Mouse (Mus musculus) forelimb bud, embryonic 11.5 days (tissue): ENCODE results near the gene Ank2.
A peak's percentile ranks its signal among the peaks of the same experiment; 100 is the strongest.
"Not testable (repeated sequence)": the region's sequence is repeated elsewhere in the genome, so short reads cannot be mapped to it uniquely, and the experiment has no call there.

ENCODE experiments used
- DNase-seq: peaks from one replicate; pipeline ENCODE4 v3.0.0-alpha.2; 2012; ENCODE audit warnings: low read depth, low spot score

Ank2 gene

DNA sequence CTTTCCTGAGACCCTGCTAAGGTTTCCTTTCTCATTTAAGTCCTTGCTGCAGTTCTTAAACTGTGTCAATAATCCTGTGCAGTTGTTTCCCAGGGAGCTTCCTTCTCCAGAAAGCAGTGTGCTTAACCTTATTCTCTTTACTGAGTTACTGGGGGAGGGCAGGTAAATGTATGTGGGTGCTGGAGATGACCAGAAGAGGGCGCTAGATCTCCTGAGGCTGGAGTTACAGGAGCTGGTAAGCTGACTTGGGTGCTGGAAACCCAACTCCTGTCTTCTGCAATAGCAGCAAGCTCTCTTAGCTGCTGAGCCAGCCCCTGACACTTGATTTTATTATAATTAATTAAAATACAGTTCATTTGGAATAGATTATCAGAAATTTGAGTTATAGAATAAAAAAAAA, 84.7 kb downstream of the Ank2 start:
- peak; percentile 23 for DNase-seq

DNA sequence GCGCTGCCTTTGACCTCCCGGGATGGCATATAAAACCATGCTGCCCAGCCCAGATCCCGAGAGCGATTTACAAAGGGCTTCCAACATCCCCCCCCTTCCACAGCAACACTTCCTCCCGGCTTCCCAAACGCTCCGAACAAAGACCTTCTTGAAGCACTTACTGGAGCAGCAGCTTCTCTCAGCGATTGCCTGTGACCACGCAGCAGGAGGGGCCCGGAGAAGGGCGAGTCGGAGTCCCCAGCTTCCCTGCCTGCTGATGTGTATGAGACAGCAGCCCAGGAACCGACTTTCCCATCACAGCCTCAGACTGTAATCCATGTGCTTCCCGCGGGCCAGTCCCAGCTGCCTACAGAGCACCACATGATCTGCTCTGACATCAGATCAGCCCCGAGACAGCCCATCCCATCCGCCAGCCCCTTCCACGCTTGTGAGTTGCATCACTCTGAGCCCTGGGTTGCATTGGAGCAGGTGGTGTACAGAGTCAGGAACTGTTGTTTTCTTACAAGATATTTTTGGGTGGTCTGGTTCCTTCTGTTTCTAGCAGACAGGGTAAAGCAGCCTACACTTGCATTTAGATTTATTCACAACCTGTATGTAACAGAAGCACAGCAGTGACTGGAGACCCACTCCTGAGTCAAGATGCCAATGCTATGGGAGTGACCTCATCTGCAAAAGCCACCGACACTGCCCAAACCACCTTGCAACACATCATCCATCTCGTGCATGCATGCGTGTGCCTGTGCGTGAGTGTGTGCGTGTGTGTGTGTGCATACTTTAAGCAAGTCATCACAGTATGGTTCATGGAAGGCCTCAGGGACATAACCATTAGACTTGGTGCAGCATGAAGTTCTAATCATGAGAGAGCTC, 90.2 kb downstream of the Ank2 start:
- peak; percentile 69 for DNase-seq

DNA sequence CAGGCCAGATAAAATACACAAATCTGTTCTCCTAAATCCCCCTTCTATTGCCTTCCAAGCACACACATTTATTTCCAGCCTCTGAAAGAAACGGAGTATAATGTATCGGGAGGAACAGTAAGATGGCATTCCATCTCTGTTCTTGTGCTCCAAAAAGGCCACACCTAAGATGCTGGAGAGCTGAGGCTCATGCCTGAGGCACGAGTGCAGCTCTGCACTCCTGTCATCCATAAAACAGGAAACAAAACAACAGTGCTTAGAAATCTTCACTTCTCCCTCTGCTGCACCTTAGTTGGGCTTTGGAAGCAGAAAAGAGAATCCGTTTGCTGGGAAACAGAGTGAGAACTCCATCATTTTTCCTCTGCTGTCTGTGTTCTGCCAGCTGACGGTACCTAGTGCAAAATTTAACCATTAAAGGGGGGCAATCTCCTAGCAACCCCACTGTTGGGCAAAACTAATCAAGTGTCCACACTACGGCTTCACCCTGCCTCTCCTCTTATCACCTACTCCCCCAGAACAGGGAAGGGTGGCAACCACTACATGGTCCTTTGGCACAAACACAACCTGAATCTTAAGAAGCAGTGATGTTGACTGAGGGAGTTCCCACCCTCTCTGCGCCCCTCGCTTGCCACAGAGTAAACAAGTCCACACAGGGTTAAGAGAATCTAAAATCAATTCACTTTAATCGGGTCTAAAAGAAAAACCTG, 91.1 kb downstream of the Ank2 start:
- no peak for DNase-seq

DNA sequence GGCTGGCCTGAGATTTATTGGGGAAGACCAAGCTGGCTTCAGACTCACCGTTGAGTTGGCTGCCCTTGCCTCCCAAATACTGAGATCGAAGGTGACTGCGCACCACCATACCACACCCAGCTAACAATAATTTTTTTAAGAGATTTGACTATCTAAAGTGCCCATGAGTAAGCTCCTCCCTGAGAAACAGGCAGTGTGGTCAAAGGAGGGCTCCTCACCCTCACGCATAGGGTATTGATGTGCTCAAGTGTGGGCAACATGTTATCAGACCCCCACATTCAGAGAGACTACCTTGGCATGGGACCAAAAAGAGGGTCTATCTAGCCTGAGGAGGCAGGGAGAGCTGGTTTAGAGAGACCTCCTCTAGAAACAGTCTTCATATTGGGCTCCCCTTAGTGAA, 92.3 kb downstream of the Ank2 start:
- DNase-seq, result no peak

DNA sequence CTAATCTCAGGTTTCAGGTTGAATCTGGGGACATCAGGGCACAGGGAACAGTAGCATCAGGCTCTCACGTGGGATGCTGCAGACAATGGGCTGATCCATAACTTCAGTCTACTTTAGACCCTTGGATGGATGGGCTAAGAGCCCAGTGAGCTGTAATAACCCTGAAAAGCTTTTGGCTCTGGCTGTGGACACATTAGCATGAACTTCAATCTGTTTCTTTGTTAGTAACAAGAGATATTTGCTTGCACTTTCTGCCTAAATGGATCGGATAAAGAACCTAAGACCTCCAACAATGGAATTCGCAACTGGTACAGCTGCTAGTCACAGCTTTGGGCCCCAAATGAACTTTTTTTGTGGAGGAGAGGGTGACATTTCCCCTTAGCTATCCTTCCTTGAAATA, 94.8 kb downstream of the Ank2 start:
- DNase-seq, result no peak

DNA sequence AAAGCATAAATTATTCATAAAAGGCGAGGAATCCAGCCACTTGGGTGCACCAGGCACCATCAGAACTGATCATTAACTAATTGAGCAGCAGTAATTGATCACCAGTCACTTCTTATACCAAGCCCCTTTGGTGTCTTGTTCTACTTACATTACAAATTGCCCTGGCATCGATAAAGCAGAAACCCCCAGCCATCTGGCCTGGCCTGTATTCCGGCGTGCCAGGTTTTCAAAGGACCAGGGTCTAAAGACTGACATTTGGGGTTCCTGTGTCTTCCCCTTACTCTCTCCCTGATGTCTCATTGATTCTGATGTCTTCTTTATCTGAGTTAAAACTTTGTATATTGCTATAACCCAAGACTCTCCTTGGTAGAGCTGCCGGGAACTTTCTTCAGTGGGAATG, 98.2 kb downstream of the Ank2 start:
- no peak for DNase-seq

DNA sequence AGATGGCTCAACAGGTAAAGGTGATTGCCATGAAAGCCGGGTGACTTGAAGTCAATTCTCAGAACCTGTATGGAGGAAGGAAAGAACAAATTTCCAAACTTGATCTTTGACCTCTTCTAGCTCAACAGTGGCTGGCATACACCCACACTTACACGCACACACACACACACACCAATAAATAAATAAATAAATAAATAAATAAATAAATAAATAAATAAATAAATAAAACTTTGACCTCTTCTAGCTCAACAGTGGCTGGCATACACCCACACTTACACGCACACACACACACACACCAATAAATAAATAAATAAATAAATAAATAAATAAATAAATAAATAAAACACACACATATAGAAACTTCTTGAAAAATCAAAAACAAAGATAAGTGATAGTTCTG, 98.7 kb downstream of the Ank2 start:
- not testable (repeated sequence) for DNase-seq

DNA sequence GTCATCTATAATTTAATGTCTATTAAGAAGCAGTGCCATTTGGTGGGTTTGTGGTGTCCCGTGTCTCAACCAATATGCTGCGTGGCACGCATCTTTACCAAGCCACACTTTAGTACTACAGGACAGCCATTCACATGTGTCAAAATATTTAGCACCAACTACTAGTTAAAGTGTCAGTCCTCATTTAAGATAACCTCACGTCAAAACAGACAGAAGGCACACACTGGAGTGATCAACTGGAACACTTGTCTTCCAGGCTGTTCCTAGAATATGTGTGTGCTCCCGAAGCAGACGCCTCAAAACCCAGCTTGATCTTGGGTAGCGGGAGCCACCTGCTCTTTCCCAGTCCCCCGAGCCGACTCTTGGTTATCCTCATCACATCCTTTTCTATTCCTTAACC, 101.4 kb downstream of the Ank2 start:
- no peak for DNase-seq

DNA sequence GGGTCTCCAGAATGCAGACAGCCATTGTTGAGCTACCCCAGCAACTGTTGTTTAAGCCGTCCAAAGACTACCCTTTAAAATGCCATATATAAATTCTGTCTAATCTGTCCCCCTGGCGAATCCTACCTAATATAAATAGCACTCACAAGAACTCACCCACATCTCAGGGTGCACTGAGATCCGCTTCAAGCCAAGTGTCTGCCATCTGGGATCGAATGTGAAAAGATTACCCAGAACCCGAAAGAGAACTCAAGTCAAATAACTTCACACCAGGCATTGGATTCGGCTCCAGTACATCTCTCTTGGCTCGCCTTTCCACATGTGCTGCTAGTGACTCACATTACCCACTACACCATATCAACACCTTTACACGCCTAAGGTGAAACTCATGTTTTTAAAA, 103.9 kb downstream of the Ank2 start:
- DNase-seq, result no peak

DNA sequence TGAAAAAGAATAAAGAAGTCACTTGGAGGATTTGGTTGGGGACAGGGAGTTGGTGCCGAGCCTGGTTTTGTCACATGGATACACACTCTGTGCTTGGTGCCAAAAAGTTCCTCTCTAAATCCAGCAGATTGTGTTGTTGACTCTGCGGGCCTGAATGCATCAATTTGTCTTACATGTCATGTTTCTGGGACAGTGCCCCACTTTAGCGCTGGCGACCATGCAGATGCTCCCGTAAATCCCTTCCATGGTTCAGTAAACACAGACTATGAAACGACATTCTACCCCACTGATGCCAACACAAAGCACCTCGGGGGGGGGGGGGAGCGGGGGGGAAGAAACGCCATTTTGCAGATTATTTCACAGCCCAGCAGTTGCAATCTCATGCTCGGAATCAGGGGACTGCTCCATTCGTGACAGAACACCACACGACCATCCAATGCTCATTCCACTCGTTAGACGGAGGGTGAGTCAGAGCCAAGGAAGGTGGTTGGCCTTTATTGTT, 112.1 kb downstream of the Ank2 start:
- no peak for DNase-seq

DNA sequence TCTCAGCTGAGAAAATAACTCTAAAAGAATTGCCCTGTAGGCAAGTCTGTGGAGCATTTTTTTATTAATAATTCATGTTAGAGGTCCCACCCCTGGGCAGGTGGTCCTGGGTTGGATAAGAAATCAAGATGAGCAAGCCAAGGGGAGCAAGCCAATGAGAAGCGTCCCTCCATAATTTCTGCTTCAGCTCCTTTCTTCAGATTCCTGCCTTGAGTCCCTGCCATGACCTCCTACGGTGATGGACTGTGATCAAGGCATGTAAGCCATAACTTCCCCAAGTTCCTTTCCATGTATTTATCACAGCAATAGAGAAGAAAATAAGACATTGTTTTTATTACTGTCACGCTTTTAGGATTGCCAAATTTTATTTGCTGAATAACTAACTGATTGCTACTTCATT, 115.9 kb downstream of the Ank2 start:
- no peak for DNase-seq

DNA sequence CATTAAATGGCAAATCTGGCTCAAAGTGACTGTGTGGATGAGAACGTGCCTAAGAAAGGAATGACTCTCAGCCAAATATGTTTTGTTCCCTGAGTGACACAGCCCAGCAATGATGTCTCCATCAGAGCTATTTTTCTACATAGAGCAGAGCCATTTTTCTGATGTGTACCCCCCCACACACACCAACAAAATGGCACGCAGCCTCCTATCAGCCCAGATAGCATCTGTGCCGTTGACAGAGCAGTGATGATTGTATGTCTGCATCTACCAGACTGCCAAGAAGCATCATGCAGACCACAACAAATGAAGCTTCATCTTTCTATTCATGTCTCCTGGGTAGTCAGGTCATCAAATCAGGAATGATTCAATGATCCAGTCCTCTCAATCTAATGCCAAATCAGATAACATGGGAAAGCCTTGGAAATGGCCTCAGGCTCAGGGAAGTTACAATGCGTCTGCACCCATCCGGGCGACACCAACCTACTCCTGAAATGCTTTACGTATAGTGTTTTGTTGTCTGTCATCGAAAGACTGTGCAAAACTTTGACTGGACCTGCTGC, 122.2 kb downstream of the Ank2 start:
- no peak for DNase-seq

DNA sequence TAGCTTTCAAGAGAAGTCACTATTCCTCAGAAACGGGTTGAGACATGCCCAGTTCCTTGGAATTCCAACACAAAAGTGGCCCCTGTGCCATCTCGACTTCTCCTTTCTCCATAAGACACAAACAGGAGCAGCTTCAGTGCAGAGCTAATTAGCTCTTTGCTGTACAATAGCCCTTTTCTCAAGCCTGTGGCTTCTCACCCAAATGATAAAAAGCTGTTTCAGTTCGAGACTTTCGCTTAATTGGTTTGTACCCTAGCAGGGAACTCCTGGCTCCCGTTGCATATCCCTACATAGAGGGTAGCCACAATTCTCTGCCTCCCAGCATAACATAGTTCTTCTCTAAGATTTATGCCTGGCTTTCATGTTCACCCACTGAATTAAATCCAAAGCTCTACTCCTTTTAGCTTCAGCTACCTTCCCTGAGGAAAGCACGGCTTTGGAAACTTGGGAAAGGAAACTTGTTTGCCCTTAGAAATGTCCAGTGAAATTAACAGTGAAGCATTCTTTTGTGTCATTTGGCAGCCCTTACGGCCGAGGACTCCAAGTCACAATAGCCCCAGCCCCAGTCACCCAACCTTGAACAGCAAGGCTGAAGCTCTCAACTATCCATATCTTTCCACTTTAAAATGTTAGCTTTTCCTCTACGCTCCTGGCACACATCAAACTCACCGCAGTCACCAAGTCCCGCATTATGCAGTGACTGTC, 123.0 kb downstream of the Ank2 start:
- DNase-seq, result peak; percentile 16

DNA sequence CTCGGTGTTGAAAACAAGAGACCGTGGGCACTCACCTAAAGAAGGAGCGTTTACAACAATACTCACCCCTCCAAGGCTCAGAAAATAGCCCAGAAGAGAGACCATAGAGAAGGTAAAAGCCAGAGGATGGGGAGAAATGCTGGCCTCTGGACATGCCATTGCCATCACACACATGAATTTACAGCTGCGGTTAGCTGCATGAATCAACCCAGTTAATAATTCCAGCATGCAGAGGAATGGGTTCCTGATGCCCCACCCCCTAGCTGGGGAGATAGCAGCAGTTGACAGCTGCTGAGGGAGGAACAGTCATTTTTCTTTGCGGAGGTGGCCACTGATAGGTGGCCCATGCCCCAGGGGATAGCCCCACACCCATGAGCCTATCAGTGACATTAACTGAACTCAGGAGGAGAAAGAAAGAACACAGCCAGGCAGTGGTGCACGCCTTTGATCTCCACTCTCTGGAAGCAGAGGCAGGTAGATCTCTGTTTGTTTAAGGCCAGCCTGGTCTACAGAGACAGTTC, 124.9 kb downstream of the Ank2 start:
- no peak for DNase-seq

DNA sequence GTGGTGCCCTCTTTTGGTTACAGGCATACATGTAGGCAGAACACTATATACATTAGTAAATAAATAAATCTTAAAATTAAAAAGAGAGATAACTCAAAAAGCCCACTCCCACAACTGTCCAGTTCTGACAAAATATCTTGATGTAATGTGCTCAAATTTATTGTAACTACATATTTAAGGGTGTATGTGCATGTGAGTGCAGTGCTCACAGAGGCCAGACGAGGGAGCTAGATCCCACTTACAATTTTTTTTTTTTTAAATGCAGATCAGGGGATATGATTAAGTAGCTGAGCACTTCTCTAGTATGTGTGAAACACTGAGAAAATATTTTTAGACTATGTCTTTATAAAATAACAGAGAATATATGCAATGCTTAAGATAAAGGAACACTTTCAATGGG, 127.4 kb downstream of the Ank2 start:
- DNase-seq, result no peak

DNA sequence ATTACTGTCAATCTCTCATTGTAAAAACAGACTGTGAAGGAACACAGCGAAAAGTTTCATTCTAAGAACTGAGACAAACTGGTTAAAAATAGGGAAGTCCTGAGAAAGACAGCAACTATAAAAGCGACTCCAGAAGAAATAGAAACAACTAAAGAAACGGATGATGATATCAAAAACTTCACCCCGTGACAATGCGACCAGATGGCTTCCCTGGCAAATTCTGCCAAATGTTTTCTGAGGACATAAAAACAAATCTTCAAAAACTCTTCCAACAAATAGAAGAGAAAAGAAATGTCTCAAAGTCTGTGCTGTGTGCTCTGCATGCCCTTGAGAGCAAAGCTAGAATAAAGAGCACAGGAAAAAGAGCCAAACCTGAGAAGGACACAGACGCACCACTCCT, 129.6 kb downstream of the Ank2 start:
- no peak for DNase-seq

DNA sequence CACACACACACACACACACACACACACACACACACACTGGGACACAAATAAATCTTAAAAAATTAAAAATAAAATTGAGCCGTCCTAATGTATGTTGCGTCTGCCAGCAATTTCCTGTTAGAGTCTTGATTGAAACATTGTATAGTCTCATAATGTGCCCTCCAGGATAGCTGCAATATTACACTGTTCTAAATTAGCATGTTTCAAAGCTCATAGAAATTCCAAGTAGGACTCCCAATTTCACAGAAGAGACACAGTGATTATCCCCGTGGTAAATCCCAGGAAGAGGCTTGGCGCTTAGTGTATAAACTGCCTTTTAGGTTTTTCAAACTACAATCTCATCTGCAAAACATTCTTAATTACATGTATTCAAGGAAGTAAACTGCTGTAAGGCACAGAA, 131.7 kb downstream of the Ank2 start:
- DNase-seq, result no peak

DNA sequence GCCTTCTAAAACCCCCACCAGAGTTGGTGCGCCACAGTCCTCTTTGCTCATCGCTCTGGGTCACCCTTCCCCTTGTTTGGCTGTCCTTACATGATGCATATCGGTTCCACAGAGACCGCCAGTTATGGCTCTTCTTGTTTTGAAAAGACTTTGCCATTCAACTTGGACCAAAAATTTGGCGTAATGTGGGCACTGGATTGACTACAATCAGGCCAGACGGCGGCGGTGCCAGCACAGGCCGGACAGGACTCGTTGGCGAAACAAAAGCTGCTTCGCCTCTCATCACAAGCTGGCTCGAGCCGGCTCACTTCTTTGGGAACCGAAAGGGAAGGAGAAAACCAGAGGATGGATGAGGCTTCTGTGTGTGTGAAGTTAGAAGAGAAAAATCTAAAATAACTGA, 135.6 kb downstream of the Ank2 start:
- no peak for DNase-seq

DNA sequence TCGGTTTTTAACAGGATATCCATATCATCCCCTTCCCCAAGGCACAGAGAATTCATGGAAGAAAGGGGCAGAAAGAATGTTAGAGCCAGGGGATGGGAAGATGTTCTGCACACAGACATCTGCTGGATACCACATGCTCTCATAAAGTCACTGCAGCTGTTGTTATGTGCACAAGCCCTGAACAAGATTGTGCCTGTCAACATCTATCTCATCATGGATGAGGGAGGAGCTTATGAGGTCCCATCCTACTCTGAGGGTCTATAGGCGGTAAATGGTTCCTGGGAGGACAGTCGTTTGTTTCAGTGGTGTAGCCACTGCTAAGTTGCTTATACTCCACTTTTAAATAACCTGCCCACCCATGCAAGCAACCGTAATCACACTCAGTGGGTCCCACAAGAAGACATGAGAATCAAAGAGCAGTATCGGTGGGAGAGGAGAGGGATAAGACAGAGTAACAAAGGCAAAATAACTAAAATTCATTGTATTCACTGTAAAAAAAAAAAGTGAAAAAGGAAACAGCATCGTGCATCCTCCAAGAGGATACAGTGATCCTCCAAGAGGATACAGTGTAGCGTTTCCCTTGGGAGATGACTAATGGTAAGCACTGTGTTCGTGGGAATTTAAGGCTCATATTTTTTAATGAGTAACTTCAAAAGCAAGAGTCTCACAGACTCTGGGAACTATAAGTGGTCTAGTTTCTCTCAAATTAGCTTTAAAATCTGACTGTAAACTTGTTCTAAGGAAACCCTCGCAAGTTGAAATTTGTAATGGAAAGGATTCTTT, 136.3 kb downstream of the Ank2 start:
- DNase-seq, result no peak

DNA sequence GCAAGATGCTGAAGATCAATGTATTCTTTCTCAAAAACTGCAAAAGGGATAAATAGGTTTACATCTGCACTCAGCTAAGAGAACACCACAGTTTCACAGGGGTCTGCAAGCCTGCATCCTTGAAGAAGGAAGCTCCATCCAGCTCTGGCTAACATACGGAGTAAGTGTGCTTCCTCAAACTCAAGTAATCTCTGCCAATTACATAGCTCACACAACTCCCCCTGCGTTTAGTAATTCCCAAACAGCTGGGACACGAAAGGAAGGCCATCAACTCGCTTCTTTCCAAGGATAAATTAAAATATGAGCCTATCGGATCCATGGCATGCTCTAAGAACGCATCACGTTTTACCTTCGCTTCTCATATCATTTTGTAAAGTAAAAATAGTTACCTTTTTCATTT, 137.3 kb downstream of the Ank2 start:
- no peak for DNase-seq

DNA sequence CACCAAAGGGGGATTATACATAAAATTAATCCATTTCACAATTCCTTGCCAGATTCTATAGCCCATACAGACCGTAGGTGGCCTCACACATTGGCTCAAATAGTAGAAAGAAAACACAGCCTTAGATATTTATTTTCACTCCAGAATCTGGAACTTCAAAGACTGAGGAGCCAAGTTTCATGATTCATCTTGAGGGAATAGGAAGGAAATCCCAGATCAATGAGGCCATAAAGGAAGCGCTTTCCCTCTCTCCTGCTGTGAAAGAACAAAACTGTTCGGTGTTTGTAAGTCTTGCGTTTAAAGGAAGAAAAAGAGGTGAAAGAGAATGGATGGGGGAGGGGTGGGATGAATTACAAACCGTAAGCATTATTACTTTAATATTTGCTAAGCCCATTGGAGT, 137.8 kb downstream of the Ank2 start:
- DNase-seq, result no peak
